Mouse (Mus musculus): ENCODE measurements around the gene Commd1.

The Commd1 gene

DNA sequence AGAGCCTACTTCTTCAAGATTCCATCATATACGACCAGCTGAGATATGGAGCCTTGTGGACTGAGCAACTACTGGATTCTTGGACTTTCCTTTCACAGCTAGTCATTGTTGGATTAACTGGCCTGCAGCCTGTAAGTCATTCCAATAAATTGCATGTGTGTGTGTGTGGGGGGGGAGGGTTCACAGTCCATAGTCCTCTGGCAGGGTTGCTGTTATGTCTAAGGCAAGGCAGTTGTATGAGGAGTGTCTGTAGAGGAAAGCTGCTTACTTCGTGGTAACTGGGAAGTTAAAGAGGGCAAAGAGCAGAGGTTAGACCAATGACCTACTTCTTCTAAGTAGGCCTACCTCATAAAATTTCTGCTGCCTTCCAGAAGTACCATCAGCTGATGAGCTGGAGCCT lies 98.5 kb downstream of the Commd1 start:
- no peak for DNase-seq

GRCm38 (mm10) chr11:22882926-22883325 lies 99.3 kb downstream of the Commd1 start:
- DNase-seq, result no peak

- no peak for DNase-seq
Measured at GRCm38 (mm10) chr11:22880383-22881172, 101.6 kb downstream of the Commd1 start.

DNA sequence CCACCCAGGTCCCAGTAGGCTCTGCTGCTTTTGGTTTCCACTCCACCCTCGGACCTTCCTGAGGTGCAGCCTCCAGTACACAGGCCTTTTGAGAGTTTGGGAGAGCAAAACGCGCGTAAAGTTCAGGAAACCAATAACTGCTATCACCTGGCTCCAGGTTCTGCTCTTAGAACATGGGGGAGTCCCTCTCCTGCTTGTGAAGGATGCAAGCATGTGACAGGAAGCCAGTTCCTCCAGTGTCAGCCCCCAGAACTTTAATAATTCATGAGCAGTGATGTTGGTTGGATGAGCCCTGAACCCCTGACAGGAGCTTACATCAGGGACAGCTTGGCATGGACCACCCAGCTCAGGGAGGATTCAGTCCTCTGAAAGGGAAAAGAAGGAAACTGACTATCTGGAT lies 102.5 kb downstream of the Commd1 start:
- DNase-seq, result no peak

DNA sequence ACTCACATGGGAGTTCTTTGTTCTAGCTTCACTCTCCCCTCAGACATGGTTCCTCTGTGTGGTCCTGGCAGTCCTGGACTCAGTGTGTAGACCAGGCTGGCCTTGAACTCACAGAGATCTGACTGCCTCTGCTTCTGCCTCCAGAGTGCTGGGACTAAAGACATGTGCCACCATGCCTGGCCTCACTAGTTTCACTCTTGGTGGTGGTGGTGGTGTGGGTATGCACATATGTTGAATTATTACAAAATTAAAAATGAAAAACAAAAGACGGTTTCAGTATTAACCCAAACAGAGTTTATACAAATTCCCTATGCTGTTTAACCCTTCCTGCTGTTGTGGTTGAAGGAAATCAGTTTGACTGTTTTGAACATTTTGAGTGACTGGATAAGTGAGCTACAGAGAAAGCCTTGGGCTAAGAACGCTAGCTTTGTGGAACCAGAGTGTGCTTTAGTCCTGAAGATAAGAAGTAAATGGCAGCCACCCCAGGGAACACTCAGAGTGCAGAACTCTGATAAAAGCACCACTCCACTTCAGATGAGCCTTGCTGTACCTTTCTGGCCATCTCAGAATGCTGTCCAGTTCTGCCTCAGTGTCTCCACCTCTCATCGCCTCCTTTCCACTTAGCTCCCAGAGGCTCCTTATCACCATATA lies 105.4 kb downstream of the Commd1 start:
- no peak for DNase-seq

GRCm38 (mm10) chr11:22875279-22875678 lies 106.9 kb downstream of the Commd1 start:
- no peak for DNase-seq

DNA sequence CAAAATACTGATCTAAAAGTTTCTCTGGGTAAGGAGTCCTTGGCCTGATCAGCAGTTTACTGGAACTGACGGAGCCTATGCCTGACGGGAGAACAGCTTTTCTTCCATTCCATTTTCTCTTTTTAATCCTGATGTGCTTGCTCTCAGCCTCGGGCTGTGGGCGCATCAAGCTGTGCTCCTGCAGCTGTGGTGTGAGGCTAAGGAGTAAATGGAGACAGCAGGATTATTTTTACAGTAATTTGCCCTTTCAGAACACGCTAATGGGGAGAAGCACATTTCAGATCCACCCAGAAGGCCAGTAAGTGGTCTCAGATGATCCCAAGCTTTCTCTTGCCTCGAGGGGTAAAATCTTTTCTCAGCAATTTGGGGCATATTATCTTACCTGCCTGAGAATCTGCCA lies 107.4 kb downstream of the Commd1 start:
- no peak for DNase-seq

DNA sequence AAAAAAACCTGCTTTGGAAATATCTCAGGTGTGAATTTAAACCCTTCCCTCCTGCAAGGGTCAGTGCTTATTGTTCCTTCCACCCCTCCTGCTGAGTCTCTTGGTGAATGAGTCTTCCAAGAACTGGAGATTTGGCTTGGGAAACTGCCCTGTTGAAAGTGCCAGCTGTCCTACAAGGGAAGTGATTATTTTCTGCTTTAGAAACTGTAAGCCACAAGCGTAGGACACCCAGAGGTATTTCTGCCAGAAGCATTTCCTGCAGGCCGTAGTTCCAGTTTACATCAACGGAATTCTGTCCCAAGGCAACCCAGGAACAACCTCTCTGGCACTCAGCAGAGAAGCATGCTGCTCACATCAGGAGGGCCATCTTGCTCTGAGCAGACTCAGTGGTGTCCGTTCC lies 108.8 kb downstream of the Commd1 start:
- DNase-seq, result no peak

GRCm38 (mm10) chr11:22872307-22872680 lies 109.9 kb downstream of the Commd1 start:
- no peak for DNase-seq

GRCm38 (mm10) chr11:22871628-22872306 lies 110.4 kb downstream of the Commd1 start:
- no peak for DNase-seq

- DNase-seq, result no peak
Measured at GRCm38 (mm10) chr11:22868582-22868981, 113.6 kb downstream of the Commd1 start.

DNA sequence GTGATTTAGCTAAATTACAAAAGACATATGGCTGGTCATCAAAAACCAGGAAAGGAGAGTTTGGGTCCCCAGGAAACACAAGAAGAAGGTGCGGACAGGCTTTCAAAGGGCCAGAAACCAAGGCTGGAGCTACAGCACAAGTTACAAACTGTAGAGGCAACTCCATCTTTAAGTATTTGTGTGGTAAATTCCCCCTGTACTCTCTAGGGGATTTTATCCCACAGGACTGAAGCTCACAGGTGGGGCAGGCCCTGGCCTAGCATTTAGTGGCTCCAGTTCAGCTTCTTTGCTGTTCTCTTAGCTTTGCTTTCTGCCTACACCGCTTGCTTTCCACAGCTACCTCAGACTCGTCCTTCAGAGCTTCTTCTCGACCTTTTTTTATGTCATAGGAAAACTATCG lies 114.5 kb downstream of the Commd1 start:
- DNase-seq, result no peak

DNA sequence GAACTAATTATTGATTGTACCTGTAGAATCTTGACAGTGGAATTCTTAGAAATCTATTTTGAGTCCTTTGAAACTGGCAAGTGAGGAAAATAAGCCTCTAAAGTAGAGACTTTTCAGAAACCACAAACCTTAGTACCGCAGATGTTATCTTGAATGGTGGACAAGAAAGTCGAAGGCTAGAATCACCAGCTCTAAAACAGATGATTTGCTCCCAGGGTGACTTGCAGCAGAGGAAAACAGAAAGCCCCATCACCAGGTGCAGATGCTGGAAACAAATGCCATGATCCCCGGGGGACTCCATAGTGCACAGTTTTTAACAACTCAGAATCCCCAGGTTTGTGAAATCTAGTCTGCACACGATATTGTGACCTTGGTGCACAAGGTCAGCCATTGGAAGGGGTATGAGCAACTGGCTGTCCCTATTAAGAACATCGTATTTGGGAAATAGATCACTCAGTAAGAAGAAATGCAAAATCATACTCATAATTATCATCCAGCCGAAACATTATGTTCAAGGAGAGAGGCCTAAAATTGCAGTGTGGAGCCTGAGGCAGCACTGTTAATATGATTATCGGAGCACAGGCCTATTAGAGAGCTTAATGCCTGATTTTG lies 116.4 kb downstream of the Commd1 start:
- DNase-seq, result no peak

GRCm38 (mm10) chr11:22864305-22865060 lies 117.7 kb downstream of the Commd1 start:
- no peak for DNase-seq

DNA sequence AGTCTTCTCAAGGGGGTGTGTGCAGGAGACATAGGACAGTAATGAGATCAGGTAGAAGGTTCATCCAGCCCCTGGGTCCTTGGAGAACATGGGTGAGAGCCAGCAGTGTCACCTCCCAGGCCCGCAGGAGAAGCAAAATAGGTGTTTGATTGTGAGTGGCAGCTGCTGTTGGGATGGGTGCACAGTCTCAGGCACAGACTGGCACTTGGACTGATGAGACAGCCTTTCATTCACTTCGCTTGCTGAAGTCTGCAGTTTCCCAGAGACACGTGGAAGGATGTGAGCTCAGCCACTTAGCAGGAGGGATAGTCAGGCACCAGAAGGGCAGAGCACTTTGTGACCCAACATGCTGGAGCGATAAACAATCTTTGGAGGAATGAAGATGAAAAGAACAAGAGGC lies 118.6 kb downstream of the Commd1 start:
- no peak for DNase-seq

- DNase-seq, result no peak
Measured at GRCm38 (mm10) chr11:22861315-22861714, 120.9 kb downstream of the Commd1 start.

- peak in 1 of 2 experiments; percentile 56 for DNase-seq
Measured at GRCm38 (mm10) chr11:22860335-22861227, 121.6 kb downstream of the Commd1 start, which contains the start of gene B3gnt2. TSS of gene B3gnt2 (minus strand) at chr11:22860961.

- peak; percentile 81 to 88 for DNase-seq
Measured at GRCm38 (mm10) chr11:22859633-22860334, 122.4 kb downstream of the Commd1 start.

DNA sequence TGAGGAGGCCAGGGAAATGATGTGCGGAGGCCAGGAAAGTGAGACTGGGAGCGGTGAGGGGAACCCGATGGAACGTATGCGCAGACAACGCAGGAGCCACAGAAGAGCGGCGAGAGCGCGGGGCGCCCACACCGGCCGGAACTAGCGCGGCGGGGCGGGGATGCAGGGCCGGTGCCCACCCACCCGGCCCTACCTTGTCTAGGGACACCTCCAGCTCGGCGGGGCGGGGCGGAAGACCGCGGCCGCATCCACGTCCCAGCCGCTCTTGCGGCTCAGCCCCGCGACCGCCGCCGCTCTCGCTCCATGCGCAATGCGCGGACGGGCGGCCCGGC lies 122.9 kb downstream of the Commd1 start:
- no peak for DNase-seq

GRCm38 (mm10) chr11:22858441-22859300 lies 123.5 kb downstream of the Commd1 start:
- DNase-seq, result peak in 1 of 2 experiments; percentile 58

Data from thymus, adult 18-20 months (tissue).